Mouse (Mus musculus) cortical plate, adult 2 months (tissue): ENCODE measurements around the gene Sirt3.

Experiments used
- CTCF ChIP-seq: fragments of 200-500 bp; IDR thresholded peaks from 2 replicates; pipeline ENCODE4 v1.5.1; 2011; ENCODE audit warnings: mild to moderate bottlenecking, control low read depth, low read length; ENCODE audit not compliant: insufficient read depth; ENCODE audit errors: extremely low read depth
- POLR2A ChIP-seq: fragments of 200-500 bp; IDR thresholded peaks from 2 replicates; pipeline ENCODE4 v1.6.1; 2011; ENCODE audit warnings: mild to moderate bottlenecking, low read length, control low read depth; ENCODE audit not compliant: insufficient read depth; ENCODE audit errors: extremely low read depth

DNA sequence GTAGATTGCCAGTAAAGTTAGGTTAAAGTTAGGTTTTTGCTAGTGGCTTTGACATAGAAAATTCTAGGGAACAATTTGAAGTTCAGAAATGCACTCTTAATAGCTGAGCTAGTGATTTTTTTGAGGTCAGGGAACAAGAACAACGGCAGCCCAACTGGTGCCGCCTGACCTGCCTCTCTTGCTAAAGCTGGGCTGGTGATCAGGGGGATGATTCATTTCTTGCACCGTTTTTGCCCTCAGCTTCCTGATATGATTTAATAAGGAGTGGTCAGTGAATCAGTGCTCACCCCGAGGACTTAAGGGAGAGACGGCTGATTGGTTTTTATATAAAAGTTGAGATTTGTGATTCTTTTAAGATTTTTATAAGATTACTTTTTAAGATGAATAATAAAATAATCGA, 50.7 kb downstream of the Sirt3 start:
- TF ChIP-seq CTCF = no peak
- no peak for TF ChIP-seq POLR2A
